Mouse (Mus musculus): ENCODE data around the gene Igfbp6.
A peak's percentile ranks its signal among the peaks of the same experiment; 100 is the strongest.

The Igfbp6 gene

GRCm38 (mm10) chr15:102144274-102144711, at the start of gene Igfbp6:
Gene Igfbp6, plus strand, starts transcription at chr15:102144362.
- DNase-seq, result no peak

DNA sequence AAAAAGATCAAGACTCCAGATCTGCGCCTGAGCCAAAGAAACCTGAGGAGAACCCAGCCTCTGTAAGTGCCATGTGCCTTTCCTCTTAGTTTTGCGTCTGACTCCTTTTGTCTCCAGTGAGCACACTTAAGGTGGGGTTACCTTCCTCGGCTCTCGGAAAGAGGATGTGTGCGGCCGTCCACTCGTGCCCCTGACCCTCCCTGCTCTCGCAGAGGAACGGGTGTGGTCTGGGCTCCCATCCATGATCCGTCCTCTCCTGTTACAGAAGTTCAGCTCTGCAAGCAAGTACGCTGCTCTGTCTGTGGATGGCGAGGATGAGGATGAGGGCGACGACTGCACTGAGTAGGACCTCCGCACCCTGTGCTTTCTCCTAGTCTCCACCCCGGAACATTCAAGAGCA, 49.2 kb upstream of the Igfbp6 start:
- DNase-seq, result no peak

DNA sequence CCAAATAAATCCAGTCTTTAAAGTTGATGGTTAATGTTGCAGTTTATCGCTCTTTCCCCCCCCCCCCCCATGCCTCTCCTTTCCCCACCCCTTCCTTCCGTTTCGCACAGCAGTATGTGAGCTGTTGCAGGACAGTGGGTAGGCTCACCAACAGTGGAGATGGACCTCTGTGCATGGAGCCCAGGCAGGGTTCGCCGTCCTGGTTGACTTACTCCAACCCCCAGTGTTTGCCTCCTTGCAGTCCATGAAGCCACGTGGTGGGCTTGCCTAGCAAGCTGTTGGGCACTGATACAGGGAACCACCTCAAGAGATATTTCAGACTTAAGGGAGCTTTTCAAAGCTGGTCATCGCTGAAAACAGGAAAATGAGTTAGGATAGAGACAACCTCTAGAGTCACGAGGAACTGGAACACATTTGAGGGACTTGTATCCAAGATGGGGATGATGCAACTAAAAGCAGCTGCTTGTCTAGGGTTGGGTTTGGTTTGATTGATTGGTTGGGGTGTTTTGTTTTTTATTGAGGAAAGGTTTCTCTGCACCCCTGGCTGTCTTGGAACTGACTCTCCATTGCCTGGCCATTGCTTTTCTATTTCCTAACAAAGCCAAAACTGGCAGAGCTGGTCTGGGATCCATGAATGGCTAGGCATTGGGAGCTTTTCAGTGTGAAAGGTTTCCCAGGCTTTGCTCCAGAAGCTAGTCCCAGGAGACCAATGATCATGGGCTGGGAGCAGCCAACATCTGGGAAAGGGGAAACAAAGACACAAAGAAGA, 46.8 kb upstream of the Igfbp6 start:
- no peak for DNase-seq

GRCm38 (mm10) chr15:102097991-102098555, 46.1 kb upstream of the Igfbp6 start:
- no peak for DNase-seq

DNA sequence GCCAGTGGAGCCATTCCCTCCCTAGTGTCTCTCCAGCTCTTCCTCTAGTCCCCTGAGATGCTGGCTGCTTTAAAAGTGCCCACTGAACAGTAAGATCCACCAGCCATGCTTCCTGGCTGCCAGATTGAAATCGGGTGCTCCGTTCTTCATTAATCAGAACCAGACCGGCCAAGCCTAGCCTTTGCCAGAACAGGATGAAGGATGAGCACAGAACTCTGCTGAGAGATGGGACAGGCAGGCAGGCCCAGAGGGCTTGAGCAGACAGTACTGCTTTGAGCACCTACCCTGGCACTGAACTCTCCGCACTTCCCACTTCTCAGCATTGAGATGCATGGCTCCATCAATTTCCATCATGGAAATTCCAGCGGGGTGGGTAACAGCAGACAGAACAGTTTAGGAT, 44.9 kb upstream of the Igfbp6 start:
- DNase-seq, result no peak

GRCm38 (mm10) chr15:102099771-102100160, 44.4 kb upstream of the Igfbp6 start:
- DNase-seq, result no peak

- DNase-seq, result peak; percentile 68
Measured at GRCm38 (mm10) chr15:102100161-102100981, 43.8 kb upstream of the Igfbp6 start, which contains the start of gene Tns2. Gene Tns2, plus strand, starts transcription at chr15:102100413.

GRCm38 (mm10) chr15:102100996-102101671, 43.0 kb upstream of the Igfbp6 start:
- DNase-seq, result no peak

DNA sequence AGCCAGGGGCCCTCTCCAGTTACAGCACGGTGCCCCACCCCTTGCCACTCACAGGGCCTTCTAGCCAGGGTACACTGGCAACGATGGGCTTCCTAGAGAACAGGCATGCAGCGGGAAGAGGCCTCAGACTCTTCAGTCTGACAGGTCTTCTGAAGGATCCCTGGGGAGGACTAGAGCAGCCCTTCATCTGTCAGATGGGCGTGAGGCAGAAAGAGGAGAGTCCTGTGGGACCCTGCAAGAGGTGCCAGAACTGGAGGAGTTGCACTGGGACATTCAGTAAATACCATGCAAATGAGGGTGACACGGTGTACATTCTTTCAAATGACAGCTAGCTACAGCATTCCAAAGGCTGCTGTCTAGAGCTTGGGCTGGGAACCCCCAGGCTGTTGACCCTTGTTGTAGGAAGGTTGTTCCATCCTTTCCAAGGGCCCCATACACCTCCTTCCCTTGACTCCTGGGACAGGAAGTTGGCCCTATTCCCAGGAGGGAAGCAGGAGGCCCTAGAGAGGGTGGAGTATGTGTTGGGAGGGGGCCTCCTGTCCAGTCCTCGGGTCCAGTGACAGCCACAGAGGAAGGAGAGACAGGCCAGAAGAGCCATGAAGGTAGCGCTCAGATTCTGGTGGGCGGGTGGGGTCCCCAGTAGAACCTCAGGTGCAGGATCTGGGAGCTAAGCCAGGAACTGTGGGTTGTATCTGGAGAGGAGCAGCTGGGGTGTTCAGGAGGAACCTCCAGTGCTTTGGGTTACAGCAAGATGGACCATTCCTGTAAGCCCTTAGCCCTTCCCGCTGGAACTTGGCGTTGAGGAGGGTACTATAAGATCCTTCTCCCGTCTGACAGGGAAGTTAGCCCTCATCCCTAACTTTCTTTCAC, 42.3 kb upstream of the Igfbp6 start:
- peak; percentile 22 for DNase-seq

DNA sequence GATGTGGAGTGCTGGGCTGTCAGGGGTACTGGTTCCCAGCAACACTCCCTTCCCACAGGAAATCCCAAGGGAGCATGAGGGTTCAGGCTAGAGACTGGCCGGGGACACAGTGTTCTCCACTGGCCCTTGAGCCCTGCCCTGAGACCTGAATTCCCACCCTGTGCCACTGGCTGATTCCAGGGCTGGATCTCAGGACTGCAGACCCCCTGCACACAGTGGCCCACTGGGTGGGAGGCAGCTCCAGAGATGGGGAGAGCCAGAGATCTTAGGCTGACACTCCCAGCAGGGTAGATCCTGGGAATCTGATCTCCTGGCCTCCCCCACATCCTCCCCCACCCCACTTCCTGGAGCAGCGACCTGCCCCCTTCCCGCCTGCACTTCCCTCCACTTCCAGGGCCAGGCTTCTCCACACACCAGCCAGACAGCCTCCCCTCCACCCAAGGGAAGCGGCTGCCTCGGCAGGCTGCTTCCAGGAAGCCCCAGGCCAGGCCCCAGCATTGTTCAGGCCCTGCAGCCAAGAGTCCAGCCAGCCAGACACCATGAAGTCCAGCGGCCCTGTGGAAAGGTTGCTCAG, 41.5 kb upstream of the Igfbp6 start:
- no peak for DNase-seq

DNA sequence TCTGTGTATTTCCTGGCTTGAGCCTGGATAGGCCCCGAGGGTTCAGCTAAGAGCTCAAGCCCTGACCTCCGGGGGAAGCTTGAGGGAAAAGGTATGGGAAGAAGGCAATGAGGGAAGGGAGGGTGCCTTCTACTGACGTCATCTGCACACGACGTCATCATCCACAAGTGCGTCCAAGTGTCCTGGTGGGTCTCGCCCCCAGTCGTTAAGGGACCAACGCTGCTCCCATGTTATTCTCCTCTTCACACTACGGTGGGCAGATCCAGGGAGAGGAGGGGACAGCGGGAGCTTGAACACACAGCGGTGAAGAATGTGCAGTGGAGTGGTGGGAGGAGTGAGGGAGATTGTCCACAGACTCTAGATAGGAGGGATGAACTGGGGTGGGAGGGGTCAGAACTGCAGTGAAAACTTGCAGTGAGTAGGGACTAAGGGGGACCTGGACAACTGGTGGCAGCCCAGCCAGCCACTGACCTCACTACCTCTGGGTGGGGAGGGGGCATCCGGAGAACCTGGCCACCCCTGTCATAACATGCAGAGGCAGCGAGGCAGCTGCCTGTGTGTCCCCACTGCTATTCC, 40.7 kb upstream of the Igfbp6 start:
- DNase-seq, result no peak

DNA sequence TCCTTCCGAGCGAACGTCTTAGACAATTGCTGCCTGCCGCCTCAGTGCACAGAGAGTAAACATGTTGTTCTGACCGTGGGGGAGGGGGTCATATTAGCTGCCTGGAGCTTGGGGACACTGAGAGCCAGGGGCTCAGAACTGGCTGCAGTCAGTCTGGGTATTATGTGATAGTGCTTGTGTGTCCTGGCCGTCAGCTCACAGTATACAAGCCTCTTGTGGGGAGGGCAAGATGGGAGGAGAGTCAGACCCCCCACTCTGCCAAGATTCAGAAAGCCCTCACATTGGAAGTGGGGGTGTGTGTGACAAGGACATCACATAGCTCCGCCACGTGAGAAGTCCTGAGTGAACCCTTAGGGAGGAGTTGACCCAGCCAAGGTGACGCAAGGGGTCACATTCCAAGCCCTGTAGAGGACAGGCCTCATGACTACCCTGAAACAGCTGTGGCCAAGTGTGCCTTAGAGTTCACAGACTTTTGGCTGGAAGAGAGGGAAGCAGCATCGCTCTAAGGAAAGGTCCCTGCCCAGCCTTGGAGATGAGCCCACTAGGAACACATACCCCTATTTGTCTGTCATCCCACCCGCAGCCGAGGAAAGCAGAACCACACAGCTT, 40.1 kb upstream of the Igfbp6 start:
- peak; percentile 20 for DNase-seq

DNA sequence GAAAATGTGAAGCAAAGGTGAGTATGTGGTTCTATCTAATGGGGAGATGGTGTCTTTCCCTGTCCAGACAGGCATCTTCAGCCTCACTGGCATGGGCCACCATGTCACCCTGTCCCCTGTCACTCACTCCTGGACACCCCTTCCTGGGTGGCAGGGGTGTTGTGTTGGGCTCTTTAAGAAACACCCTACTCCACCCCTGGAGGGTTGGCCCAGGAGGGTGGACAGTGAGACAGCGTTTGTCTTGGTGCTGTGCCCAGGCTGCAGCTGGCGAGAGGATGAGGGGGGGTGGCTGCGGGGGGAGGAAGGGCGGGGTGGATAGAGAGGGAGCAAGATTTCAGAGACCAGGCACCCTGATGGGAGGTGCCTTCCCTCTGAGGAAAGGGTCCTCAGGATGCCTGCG, 38.8 kb upstream of the Igfbp6 start:
- DNase-seq, result peak; percentile 27

GRCm38 (mm10) chr15:102105764-102106730, 38.1 kb upstream of the Igfbp6 start:
- peak; percentile 46 for DNase-seq

DNA sequence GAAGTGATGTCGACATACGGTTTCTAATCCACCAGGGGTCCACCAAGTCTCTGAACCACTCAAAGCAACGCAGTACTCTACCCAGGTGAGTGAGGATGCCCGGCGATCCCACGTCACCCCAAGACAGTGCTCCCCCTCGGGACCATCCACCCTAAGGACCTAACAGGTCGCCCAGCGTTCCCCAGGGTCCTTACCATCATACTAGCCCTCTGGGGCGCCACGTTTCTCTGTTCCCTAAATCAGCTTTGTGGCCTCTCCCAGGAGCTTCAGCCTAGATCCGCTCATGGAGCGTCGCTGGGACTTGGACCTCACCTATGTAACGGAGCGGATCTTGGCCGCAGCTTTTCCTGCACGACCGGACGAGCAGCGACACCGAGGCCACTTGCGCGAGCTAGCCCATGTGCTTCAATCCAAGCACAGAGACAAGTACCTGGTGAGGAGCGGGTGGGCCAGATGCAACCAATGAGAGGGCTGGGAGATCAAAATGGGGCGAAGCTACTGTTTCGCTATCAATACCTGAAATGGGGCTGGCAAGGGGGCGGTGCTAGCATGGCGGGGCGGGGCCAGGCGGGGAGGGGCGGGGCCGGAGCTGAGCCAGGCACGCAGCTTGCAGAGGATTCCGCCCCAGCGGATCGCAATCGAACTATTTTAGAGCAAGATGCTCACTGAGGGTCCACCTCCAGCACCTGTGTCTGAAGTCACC, 37.3 kb upstream of the Igfbp6 start:
- DNase-seq, result peak; percentile 48

DNA sequence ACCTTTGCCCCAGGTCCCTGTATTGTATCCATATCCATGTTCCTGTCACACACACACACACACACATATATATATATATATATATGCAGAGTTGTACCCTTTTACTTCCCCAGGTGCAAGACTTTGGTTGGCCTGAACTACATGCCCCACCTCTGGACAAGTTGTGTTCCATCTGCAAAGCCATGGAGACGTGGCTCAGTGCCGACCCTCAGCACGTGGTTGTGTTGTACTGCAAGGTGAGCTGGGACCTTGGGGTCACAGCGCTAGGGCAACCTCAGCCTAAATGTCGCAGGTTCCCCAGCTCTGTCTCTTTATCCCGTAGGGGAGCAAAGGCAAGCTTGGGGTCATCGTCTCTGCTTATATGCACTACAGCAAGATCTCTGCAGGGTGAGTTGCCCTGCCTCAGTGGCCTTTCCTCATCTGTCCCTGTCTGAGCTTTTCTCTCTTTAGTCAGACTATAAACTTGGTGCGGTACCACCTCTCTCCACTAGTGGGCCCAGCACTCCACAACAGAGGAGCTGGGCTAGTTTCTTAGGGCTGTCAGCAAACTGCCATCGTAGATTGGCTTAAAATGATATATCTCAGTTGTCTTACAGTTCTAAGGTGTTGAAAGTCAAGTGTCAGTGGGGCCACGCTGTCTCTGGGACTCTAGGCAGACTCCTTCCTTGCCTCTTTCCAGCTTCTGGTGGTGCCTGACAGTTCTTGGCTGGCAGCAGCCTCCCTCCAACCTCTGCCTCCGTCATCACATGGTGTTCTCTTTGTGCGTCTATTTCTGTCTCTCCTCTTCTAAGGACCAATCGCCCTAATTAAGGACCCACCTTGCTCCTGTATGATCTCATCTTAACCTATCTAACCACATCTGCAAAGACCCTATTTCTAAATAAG, 36.2 kb upstream of the Igfbp6 start:
- peak; percentile 85 for DNase-seq

DNA sequence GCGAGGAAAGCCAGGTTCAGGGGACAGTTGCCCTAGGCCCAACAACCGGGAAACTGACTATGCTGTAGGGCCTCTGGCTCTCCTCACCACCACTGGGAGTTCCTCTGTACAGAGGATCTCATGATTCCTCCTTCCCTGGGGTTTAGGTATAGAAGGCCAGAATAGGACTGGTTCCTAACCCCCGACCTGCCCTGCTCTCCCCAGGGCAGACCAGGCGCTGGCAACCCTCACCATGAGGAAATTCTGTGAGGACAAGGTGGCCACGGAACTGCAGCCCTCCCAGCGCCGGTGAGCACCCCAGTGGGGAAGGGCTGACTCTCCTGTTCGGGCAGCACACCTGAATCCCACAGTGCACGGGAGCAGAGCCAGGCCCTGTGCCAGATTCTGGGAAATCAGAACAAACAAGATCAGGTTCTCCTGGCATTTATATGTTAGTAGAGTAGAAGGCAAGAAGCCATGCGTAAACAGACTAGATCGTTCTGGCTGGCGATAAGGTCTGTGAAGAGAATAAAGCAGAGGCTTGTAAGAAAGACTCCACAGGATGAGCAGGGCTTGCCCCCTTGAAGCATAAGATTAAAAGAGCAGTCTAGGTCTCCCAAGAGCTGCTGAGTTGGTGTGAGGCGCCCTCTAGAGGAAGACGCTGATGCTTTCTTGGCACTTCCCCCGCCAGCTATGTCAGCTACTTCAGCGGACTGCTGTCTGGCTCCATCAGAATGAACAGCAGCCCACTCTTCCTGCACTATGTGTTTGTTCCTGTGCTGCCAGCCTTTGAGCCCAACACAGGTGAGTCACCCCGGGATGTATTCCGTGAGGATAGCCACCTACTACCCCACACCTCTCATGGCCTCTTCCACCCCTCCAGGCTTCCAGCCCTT, 35.3 kb upstream of the Igfbp6 start:
- peak; percentile 90 for DNase-seq
